ENCODE assay signal across 24 mouse cellular contexts in the genomic region with DNA sequence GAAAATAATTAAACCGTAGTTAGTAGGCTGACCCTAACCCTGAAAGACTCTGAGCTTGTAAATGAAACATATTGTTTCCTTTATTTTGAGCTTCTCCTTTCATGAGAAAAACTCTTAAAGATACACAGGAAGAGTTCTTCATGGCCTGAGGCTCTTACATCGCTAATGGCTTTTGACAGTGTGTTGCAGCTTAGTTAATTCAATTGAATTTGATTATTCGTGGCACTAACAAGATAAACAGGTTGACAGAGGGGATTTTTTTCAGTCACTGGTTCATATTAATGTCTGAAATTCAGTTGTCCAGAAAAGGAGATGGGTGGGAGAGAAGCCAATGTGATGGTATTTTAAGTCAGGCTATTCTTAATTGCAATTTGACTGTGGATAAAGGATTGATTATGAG.
"Had no signal": no experiment of that assay in that cellular context is flagged by ENCODE, and none has a peak within 500 bp of the region (broad histone marks: within the 10 kb centered on the region; RNA-seq: fewer than 3 reads in every experiment).

No protein-coding gene starts in this region.

- H3K4me1 ChIP-seq: heart, embryonic 10.5 days; heart, embryonic 12.5 days; hindbrain, embryonic 12.5 days; intestine, embryonic 15.5 days; limb, embryonic 13.5 days; limb, embryonic 15.5 days; liver, embryonic 12.5 days had no signal

- H3K9ac ChIP-seq: heart, embryonic 12.5 days; hindbrain, embryonic 12.5 days; hindbrain, embryonic 14.5 days; intestine, embryonic 15.5 days; limb, embryonic 13.5 days; limb, embryonic 15.5 days; liver, embryonic 12.5 days had no signal

- DNase-seq: gastrocnemius, adult 2 months; gastrocnemius, postnatal 10 days; gastrocnemius, postnatal 25 days; heart, adult 18-20 months; heart, postnatal 10 days; kidney, adult 18-20 months; kidney, adult 8-10 months; kidney, postnatal 14 days; kidney, postnatal 36 days; layer of hippocampus, adult 9-11 months; layer of hippocampus, postnatal 36 days; left cerebral cortex, postnatal 4 days had no signal

- H3K27me3 ChIP-seq: heart, embryonic 12.5 days; hindbrain, embryonic 12.5 days; intestine, embryonic 15.5 days; limb, embryonic 13.5 days; limb, embryonic 15.5 days; liver, embryonic 12.5 days had no signal

- H3K4me3 ChIP-seq: gastrocnemius, adult 2 months; heart, embryonic 10.5 days; heart, embryonic 12.5 days; hindbrain, embryonic 12.5 days; intestine, embryonic 15.5 days; limb, embryonic 13.5 days; limb, embryonic 15.5 days; liver, embryonic 12.5 days had no signal

- H3K36me3 ChIP-seq: heart, embryonic 10.5 days; heart, embryonic 12.5 days; hindbrain, embryonic 12.5 days; intestine, embryonic 15.5 days; limb, embryonic 13.5 days; limb, embryonic 15.5 days; liver, embryonic 12.5 days had no signal

- ATAC-seq: hindbrain, embryonic 16.5 days; inflammation-experienced regulatory T-cells, adult 6 months; intestine, embryonic 15.5 days; intestine, postnatal 0 days; liver, embryonic 12.5 days had no signal

- H3K27ac ChIP-seq: gastrocnemius, adult 2 months; heart, embryonic 10.5 days; hindbrain, embryonic 12.5 days; hindbrain, embryonic 14.5 days; intestine, embryonic 15.5 days; kidney, postnatal 0 days; limb, embryonic 13.5 days; limb, embryonic 15.5 days; liver, embryonic 12.5 days had no signal

- H3K4me2 ChIP-seq: heart, embryonic 12.5 days; hindbrain, embryonic 12.5 days; hindbrain, embryonic 14.5 days; intestine, embryonic 15.5 days; limb, embryonic 13.5 days; limb, embryonic 15.5 days; liver, embryonic 12.5 days had no signal

- H3K9me3 ChIP-seq: heart, embryonic 10.5 days; heart, embryonic 12.5 days; hindbrain, embryonic 12.5 days; intestine, embryonic 15.5 days; limb, embryonic 13.5 days; limb, embryonic 15.5 days; liver, embryonic 12.5 days had no signal
